Mouse (Mus musculus) stomach, postnatal 0 days (tissue): Measurements from ENCODE around the gene Cmtm1. TPM values are rescaled to one million over a fixed set of nuclear protein-coding genes. Genes with fewer than 3 reads are reported as not detected.

Source experiments
- ATAC-seq: fragments of 200-750 bp; cut with Nextera tagmentation; 2 replicates; pipeline ENCODE4 v1.8.0; 2017; ENCODE audit not compliant: low FRiP score, low TSS enrichment
- DNase-seq: peaks from one replicate; pipeline ENCODE4 v3.0.0-alpha.2; 2016; ENCODE audit warnings: low spot score
- H3K27ac ChIP-seq: fragments of 300-500 bp; sonication (generic); replicated peaks from 2 replicates; pipeline ENCODE4 v1.5.1; 2014; ENCODE audit warnings: mild to moderate bottlenecking, control low read depth
- H3K27me3 ChIP-seq: fragments of 300-500 bp; sonication (generic); 2 replicates; pipeline ENCODE4 v1.6.1; 2014; ENCODE audit warnings: low read length; ENCODE audit not compliant: control insufficient read depth, insufficient read depth
- H3K36me3 ChIP-seq: fragments of 300-500 bp; sonication (generic); 2 replicates; pipeline ENCODE4 v1.6.1; 2014; ENCODE audit warnings: low read length, mixed read lengths; ENCODE audit not compliant: control insufficient read depth, insufficient read depth
- H3K4me1 ChIP-seq: fragments of 300-500 bp; sonication (generic); replicated peaks from 2 replicates; pipeline ENCODE4 v1.6.1; 2014; ENCODE audit warnings: antibody characterized with exemption; ENCODE audit not compliant: control insufficient read depth, insufficient read depth
- H3K4me2 ChIP-seq: fragments of 300-500 bp; sonication (generic); replicated peaks from 2 replicates; pipeline ENCODE4 v1.6.1; 2014; ENCODE audit warnings: low read depth, mild to moderate bottlenecking, control low read depth, moderate library complexity
- H3K4me3 ChIP-seq: fragments of 300-500 bp; sonication (generic); 2 replicates; pipeline ENCODE4 v1.5.1; 2014; ENCODE audit warnings: low read depth, low read length, control low read depth
- H3K9ac ChIP-seq: fragments of 300-500 bp; sonication (generic); 2 replicates; pipeline ENCODE4 v1.6.1; 2014; ENCODE audit warnings: mild to moderate bottlenecking, low read length, control low read depth, mixed read lengths
- H3K9me3 ChIP-seq: fragments of 300-500 bp; sonication (generic); 2 replicates; pipeline ENCODE4 v1.6.1; 2016; ENCODE audit warnings: low read length; ENCODE audit not compliant: control insufficient read depth
- CTCF ChIP-seq: IDR thresholded peaks from 2 replicates; pipeline ENCODE4 v1.5.1; 2016; ENCODE audit warnings: antibody characterized with exemption, low read depth, mild to moderate bottlenecking, moderate library complexity
- EP300 ChIP-seq: optimal IDR thresholded peaks from 2 replicates; pipeline ENCODE3; 2016; ENCODE audit warnings: antibody characterized with exemption
- WGBS: fragments of 180-500 bp; shearing (Covaris S2); extraction: QIAGEN DNeasy Blood & Tissue Kit; methylation state at CpG from one replicate; pipeline ENCODE4 v1.1.7; 2014; 5-methylcytosine and 5-hydroxymethylcytosine counted together
- polyA plus RNA-seq: library from polyadenylated mRNA; unstranded; fragments of >200 nt; fragmentation: Nextera tagmentation; extraction: Ambion mirVana; gene quantifications from 2 replicates; pipeline ENCODE4 v1.2.1, GENCODE M21; 2015

Gene Cmtm1
- polyA plus RNA-seq, 1 experiment from 2014 or later: not detected

GRCm38 (mm10) chr8:104346706-104347105, 36.8 kb upstream of the Cmtm1 start:
- no peak for ATAC-seq
- no peak for TF ChIP-seq EP300
- no peak for TF ChIP-seq CTCF
- H3K9ac ChIP-seq: no peak overlapping the region
- H3K4me2 ChIP-seq: no peak overlapping the region
- peaks cover 2% of the 10 kb centered on the region; the same call in 1 of the 2 replicates for H3K36me3 ChIP-seq
- no peak overlapping the region for H3K27ac ChIP-seq
- no peak for DNase-seq
- no peaks in the 10 kb centered on the region for H3K4me1 ChIP-seq
- WGBS: 70% methylated on average over 12 of the region's 12 CpGs
- H3K4me3 ChIP-seq: no peak overlapping the region
- no peaks in the 10 kb centered on the region for H3K27me3 ChIP-seq
- H3K9me3 ChIP-seq: no peaks in the 10 kb centered on the region

- DNase-seq (no peak), ATAC-seq (no peak)
- Histone ChIP-seq H3K9ac (no peak overlapping the region), H3K36me3 (peaks cover 2% of the 10 kb centered on the region; the same call in 1 of the 2 replicates), H3K27me3 (no peaks in the 10 kb centered on the region), H3K4me3 (no peak overlapping the region), H3K4me1 (no peaks in the 10 kb centered on the region), H3K27ac (no peak overlapping the region), H3K9me3 (no peaks in the 10 kb centered on the region), H3K4me2 (no peak overlapping the region)
- TF ChIP-seq CTCF (no peak), EP300 (no peak)
- WGBS: 74% methylated on average over 5 of the region's 5 CpGs
These were observed 34.7 kb upstream of the Cmtm1 start for GRCm38 (mm10) chr8:104344622-104345021.

GRCm38 (mm10) chr8:104343957-104344356, 34.0 kb upstream of the Cmtm1 start:
- Histone ChIP-seq H3K4me2 (no peak overlapping the region), H3K9me3 (no peaks in the 10 kb centered on the region), H3K36me3 (peaks cover 2% of the 10 kb centered on the region; the same call in 1 of the 2 replicates), H3K27ac (no peak overlapping the region), H3K9ac (no peak overlapping the region), H3K4me3 (no peak overlapping the region), H3K4me1 (no peaks in the 10 kb centered on the region), H3K27me3 (no peaks in the 10 kb centered on the region)
- TF ChIP-seq CTCF: peak; percentile 97
- no peak for TF ChIP-seq EP300
- DNase-seq (peak; percentile 92), ATAC-seq (peak; percentile 72)
- WGBS: 17% methylated on average over 7 of the region's 7 CpGs

GRCm38 (mm10) chr8:104342426-104342825, 32.5 kb upstream of the Cmtm1 start:
- 68% methylated on average over 5 of the region's 5 CpGs for WGBS
- no peaks in the 10 kb centered on the region for H3K9me3 ChIP-seq
- H3K9ac ChIP-seq: no peak overlapping the region
- no peak overlapping the region for H3K4me2 ChIP-seq
- no peaks in the 10 kb centered on the region for H3K4me1 ChIP-seq
- ATAC-seq (no peak), DNase-seq (no peak)
- H3K27ac ChIP-seq: no peak overlapping the region
- TF ChIP-seq EP300 (no peak), CTCF (no peak)
- H3K4me3 ChIP-seq: no peak overlapping the region
- H3K36me3 ChIP-seq: peaks cover 2% of the 10 kb centered on the region; the same call in 1 of the 2 replicates
- no peaks in the 10 kb centered on the region for H3K27me3 ChIP-seq

- H3K4me1 ChIP-seq: no peaks in the 10 kb centered on the region
- DNase-seq: no peak
- H3K9ac ChIP-seq: no peak overlapping the region
- H3K27me3 ChIP-seq: no peaks in the 10 kb centered on the region
- no peaks in the 10 kb centered on the region for H3K9me3 ChIP-seq
- 51% methylated on average over 6 of the region's 6 CpGs for WGBS
- TF ChIP-seq CTCF (no peak), EP300 (no peak)
- peaks cover 2% of the 10 kb centered on the region; the same call in 1 of the 2 replicates for H3K36me3 ChIP-seq
- no peak for ATAC-seq
- peak overlapping the region; percentile 78 for H3K4me2 ChIP-seq
- H3K27ac ChIP-seq: 0 out of 2 replicates have a peak overlapping the region, but pooled peaks have one; percentile 1
- peak overlapping the region; percentile 63 for H3K4me3 ChIP-seq
These were observed 31.7 kb upstream of the Cmtm1 start for GRCm38 (mm10) chr8:104341678-104342077.

- H3K9ac ChIP-seq: peak overlapping the region; percentile 78
- peak overlapping the region; percentile 63 for H3K4me3 ChIP-seq
- no peaks in the 10 kb centered on the region for H3K4me1 ChIP-seq
- H3K27ac ChIP-seq: peak overlapping the region; percentile 90
- 0% methylated on average over 22 of the region's 24 CpGs for WGBS
- H3K36me3 ChIP-seq: peaks cover 2% of the 10 kb centered on the region; the same call in 1 of the 2 replicates
- TF ChIP-seq CTCF (no peak), EP300 (no peak)
- H3K4me2 ChIP-seq: peak overlapping the region; percentile 78
- no peaks in the 10 kb centered on the region for H3K9me3 ChIP-seq
- peak; percentile 63 for ATAC-seq
- DNase-seq: peak; percentile 78
- no peaks in the 10 kb centered on the region for H3K27me3 ChIP-seq
These were observed 31.2 kb upstream of the Cmtm1 start for GRCm38 (mm10) chr8:104341106-104341561.
